Mouse (Mus musculus) ES-Bruce4 (cell line): ENCODE results near the gene Hoxb2. TPM values are rescaled to one million over a fixed set of nuclear protein-coding genes. Genes with fewer than 3 reads are reported as not detected.

Experiments
- H3K27ac ChIP-seq: 2 replicates; pipeline ENCODE4 v1.5.1; 2012; ENCODE audit warnings: low read length, inconsistent platforms; ENCODE audit not compliant: insufficient read depth
- H3K27me3 ChIP-seq: 2 replicates; pipeline ENCODE4 v1.6.1; 2012; ENCODE audit warnings: mild to moderate bottlenecking, low read length, inconsistent platforms; ENCODE audit not compliant: control insufficient read depth, poor library complexity, insufficient read depth, severe bottlenecking
- H3K36me3 ChIP-seq: 2 replicates; pipeline ENCODE4 v1.6.1; 2012; ENCODE audit warnings: inconsistent platforms, mild to moderate bottlenecking, low read length, moderate library complexity; ENCODE audit not compliant: control insufficient read depth, poor library complexity, insufficient read depth, severe bottlenecking
- H3K4me1 ChIP-seq: one replicate; pipeline ENCODE4 v1.8.1; 2011; ENCODE audit warnings: low read length; ENCODE audit not compliant: control insufficient read depth, insufficient read depth
- H3K4me3 ChIP-seq: 2 replicates; pipeline ENCODE4 v1.5.1; 2011; ENCODE audit warnings: low read depth, mild to moderate bottlenecking, low read length
- H3K9ac ChIP-seq: 2 replicates; pipeline ENCODE4 v1.6.1; 2012; ENCODE audit warnings: low read depth, mild to moderate bottlenecking, inconsistent platforms; ENCODE audit not compliant: poor library complexity, severe bottlenecking
- H3K9me3 ChIP-seq: replicated peaks from 2 replicates; pipeline ENCODE4 v1.6.1; 2012; ENCODE audit warnings: mild to moderate bottlenecking, low read length, inconsistent platforms; ENCODE audit not compliant: control insufficient read depth, poor library complexity, insufficient read depth, severe bottlenecking
- CTCF ChIP-seq: IDR thresholded peaks from one replicate; pipeline ENCODE4 v1.8.1; 2011; ENCODE audit warnings: low read depth, low read length
- EP300 ChIP-seq: IDR thresholded peaks from 2 replicates; pipeline ENCODE4 v1.6.1; 2011; ENCODE audit warnings: low read depth, low read length; ENCODE audit not compliant: insufficient read depth
- POLR2A ChIP-seq: IDR thresholded peaks from one replicate; pipeline ENCODE4 v1.8.1; 2011; ENCODE audit warnings: low read length; ENCODE audit not compliant: insufficient read depth
- polyA plus RNA-seq: library from polyadenylated mRNA; stranded (reverse); fragments of >200 nt; gene quantifications from 2 replicates; pipeline ENCODE4 v1.2.4, GENCODE M21; 2011; ENCODE audit warnings: low read depth; ENCODE audit not compliant: missing spikeins, insufficient read depth, insufficient read length

Hoxb2 gene
- polyA plus RNA-seq, 1 experiment = 0.70 TPM

DNA sequence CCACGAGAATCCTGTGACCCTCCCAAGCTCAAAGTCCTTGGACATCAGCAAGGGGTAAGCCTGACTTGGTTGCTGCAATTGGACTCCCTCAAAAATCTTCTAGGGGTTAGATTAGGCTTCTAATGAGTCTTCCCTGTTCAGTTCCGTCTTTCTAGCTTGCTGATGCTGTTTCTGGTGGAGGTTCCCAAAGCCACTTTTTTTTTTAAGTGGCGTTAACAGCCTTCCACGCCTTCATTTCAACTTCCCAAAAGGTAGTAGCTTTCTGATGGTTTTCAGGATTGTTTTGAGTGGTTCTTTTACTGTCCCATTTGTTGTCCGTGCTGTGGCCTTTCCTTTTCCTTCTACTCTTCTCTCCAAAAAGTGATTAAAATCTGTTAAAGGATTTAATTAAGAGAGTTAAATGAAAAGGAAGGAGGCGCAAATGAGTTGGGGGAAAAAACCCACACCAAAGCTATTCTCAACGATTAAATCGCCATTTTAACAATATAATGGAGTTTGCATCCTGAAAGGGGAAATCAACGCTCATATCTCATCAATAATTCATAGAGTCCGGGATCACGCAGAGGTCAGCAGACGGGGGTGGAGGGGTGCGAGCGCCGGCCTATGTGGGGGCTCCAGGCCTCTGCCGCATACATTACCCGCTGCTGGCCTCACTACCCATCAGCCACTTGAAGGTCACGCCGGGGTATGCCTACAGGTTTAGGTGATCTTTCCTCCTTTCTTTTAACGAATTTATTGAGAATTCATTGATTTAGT, 40.0 kb upstream of the Hoxb2 start:
- no peaks in the 10 kb centered on the region for H3K36me3 ChIP-seq
- H3K4me3 ChIP-seq = no peak overlapping the region
- no peak overlapping the region for H3K9ac ChIP-seq
- TF ChIP-seq EP300 (no peak), POLR2A (no peak), CTCF (no peak)
- no peaks in the 10 kb centered on the region for H3K9me3 ChIP-seq
- H3K4me1 ChIP-seq = no peaks in the 10 kb centered on the region
- H3K27me3 ChIP-seq = peaks cover 66% of the 10 kb centered on the region
- H3K27ac ChIP-seq = no peak overlapping the region

DNA sequence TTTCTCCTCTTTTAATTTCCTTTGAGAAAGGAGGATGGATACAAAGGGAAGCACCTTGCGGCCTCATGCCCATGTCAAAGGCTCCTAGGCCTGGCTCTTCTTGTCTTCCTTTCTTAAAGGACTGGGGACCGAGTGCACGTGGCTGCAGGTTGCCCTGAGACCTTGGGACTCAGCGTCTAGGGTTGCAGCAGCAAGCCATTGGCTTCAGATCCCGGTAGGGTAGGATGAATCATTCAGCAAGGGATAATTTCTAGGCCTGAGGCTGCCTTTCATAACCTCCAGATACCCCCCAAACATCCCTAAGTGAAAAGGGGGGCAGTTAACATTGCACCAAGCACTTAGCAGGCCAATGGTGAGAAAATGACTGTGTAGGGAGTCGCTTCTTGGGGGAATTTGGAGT, 39.2 kb upstream of the Hoxb2 start:
- H3K27me3 ChIP-seq = peaks cover 64% of the 10 kb centered on the region
- H3K9ac ChIP-seq = no peak overlapping the region
- H3K36me3 ChIP-seq = no peaks in the 10 kb centered on the region
- H3K4me3 ChIP-seq = no peak overlapping the region
- H3K27ac ChIP-seq = no peak overlapping the region
- TF ChIP-seq CTCF (no peak), EP300 (no peak), POLR2A (no peak)
- H3K9me3 ChIP-seq = no peaks in the 10 kb centered on the region
- no peaks in the 10 kb centered on the region for H3K4me1 ChIP-seq

- Histone ChIP-seq H3K4me1 (no peaks in the 10 kb centered on the region), H3K27ac (no peak overlapping the region)
Measured at GRCm38 (mm10) chr11:96311520-96312417, 38.6 kb upstream of the Hoxb2 start.

GRCm38 (mm10) chr11:96313134-96313533, 37.2 kb upstream of the Hoxb2 start:
- H3K4me3 ChIP-seq = no peak overlapping the region

More at GRCm38 (mm10) chr11:96311520-96312417, 38.6 kb upstream of the Hoxb2 start:
- Histone ChIP-seq H3K9ac (no peak overlapping the region), H3K9me3 (no peaks in the 10 kb centered on the region), H3K27me3 (peaks cover 65% of the 10 kb centered on the region), H3K36me3 (no peaks in the 10 kb centered on the region), H3K4me3 (no peak overlapping the region)
- no peak for TF ChIP-seq POLR2A
- no peak for TF ChIP-seq EP300
- peak; percentile 74 for TF ChIP-seq CTCF

GRCm38 (mm10) chr11:96313806-96314428, 36.4 kb upstream of the Hoxb2 start:
- Histone ChIP-seq H3K36me3 (no peaks in the 10 kb centered on the region), H3K9me3 (no peaks in the 10 kb centered on the region), H3K4me3 (no peak overlapping the region), H3K4me1 (no peaks in the 10 kb centered on the region), H3K27me3 (peaks cover 62% of the 10 kb centered on the region), H3K27ac (no peak overlapping the region), H3K9ac (no peak overlapping the region)
- TF ChIP-seq EP300 = no peak
- TF ChIP-seq POLR2A = no peak
- TF ChIP-seq CTCF = no peak

More at GRCm38 (mm10) chr11:96313134-96313533, 37.2 kb upstream of the Hoxb2 start:
- Histone ChIP-seq H3K36me3 (no peaks in the 10 kb centered on the region), H3K9ac (no peak overlapping the region), H3K27me3 (peaks cover 65% of the 10 kb centered on the region), H3K4me1 (no peaks in the 10 kb centered on the region), H3K27ac (no peak overlapping the region), H3K9me3 (no peaks in the 10 kb centered on the region)
- TF ChIP-seq CTCF (no peak), EP300 (no peak), POLR2A (no peak)
